Mouse (Mus musculus): ENCODE data around the gene Afap1l2.

The Afap1l2 gene

DNA sequence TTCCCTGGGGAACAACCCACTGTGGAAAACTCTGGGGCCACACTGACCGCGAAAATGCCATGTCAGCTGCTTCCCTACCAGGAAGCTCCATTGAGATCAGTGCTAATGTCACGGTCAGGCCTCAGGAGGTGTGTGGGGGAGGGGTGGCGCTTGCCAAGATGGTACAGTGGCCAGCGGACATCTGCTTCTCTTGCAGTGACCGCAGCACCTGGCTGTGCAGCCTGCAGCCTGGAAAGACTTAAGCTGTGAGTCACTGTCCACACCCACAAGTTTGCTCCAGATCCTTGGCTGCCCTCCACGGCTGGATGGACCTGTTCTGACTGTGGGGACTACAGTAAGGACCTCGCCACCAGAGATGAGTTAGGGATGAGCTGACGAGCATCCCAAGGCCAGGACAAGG, 68.2 kb downstream of the Afap1l2 start:
- DNase-seq (ENCODE audit: low read depth, low spot score) = no peak

DNA sequence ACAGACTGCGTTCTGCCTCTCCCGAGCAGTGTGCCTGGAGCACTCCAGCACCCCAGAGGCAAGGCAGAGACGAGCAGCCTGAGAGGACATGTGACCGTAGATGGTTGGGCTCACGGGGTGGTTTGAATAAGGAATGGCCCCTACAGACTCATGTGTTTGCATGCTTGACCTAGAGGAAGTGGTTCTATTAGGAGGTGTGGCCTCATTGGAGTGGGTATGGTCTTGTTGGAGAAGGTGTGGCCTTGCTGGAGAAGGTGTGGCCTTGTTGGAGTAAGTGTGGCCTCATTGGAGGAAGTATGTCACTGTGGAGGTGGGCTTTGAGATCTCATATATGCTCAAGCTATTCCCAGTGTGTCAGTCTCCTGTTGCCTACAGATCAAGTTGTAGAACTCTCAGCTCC, 70.1 kb downstream of the Afap1l2 start:
- DNase-seq (ENCODE audit: low read depth, low spot score) = peak; percentile 77

DNA sequence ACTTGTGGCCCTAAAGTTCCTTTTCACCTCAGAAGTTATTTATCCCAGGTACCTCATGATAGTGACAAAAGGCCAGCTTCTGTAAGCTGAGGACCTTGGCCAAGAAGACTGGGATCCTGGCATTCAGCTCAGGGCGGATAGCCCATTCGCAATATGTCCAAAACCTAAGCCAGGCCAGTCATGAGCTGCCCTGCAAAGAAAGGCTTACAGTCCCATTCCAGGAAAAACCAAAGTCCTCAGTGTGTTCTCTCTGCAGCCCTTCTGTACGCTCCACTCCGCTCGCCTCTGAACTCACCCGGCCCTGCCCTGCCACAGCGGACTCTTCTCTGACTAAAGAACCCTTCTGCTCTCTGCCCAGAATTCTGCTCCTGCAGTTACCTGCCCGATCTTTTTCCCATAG, 71.8 kb downstream of the Afap1l2 start:
- no peak for DNase-seq (ENCODE audit: low read depth, low spot score)

DNA sequence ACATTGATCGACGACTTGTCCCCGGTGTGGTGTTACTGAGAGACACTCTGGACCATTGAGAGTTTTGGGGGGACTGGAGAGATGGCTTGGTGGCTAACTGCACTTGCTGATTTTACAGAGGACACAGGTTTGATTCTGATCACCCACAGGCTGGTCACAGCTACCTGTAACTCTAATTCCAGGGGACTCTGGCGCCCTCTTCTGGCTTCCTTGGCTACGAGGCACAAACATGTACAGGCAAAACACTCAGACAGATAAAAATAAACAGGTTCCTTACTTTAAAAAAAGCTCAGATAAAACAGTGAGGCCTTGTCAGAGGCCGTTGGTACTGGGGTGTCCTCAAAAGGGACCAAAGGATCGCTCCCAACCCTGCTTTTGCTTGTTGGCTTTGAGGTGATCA, 72.3 kb downstream of the Afap1l2 start:
- peak; percentile 79 for DNase-seq (ENCODE audit: low read depth, low spot score)

DNA sequence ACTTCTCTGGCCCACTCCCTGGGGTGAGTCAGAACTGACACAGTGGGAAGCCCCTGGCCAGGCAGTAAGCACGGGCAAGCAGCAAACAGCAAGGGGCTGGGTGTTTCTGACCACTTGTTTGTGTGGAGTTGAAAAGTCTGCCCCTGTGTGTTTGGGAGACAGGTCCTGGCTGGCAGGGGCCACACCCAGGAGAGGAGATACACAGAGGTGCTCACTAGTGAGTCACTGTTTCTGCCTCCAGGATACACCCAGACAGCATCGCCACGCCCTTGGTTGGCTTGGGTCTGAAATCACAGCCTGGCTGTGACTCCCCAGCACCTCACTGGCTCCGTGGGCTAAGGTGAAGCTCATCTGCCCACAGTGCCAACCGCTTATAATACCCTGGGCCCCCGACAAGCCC, 72.9 kb downstream of the Afap1l2 start:
- DNase-seq (ENCODE audit: low read depth, low spot score) = peak; percentile 38

DNA sequence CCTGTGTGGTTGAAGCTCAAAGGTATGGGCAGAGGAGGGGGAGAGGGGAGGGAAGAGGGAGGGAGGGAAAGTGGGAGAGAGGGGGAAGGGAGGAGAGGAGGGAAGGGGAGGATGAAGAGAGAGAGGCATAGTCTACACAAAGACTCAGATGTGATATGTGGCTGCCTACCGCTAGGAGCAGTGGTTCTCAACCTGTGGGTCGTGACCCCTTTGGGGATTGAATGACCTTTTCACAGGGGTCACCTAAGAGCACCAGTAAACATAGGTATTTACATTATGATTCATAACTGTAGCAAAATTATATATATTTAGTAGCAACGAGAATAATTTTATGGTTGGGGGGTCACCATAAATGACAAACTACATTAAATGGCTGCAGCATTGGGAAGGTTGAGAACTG, 74.2 kb downstream of the Afap1l2 start:
- no peak for DNase-seq (ENCODE audit: low read depth, low spot score)

DNA sequence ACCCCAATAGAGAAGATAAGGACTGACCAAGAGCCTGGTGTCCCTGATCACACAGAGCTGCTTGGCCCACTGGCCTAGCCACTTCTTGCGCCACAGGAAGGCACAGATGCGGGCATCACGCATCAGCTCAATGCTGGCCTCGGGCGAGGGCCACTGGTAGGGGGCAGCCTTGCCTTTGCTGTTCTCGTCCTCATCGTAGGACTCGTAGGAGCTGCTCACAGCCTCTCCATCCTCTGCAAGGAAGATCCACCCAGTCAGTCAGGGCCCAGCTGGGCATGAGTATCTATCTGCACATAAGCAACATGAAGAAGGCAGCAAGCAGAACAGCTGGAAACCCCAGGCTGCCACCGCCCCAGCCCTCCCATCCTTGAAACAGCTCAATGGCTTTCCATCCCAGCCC, 78.0 kb downstream of the Afap1l2 start:
- no peak for DNase-seq (ENCODE audit: low read depth, low spot score)

DNA sequence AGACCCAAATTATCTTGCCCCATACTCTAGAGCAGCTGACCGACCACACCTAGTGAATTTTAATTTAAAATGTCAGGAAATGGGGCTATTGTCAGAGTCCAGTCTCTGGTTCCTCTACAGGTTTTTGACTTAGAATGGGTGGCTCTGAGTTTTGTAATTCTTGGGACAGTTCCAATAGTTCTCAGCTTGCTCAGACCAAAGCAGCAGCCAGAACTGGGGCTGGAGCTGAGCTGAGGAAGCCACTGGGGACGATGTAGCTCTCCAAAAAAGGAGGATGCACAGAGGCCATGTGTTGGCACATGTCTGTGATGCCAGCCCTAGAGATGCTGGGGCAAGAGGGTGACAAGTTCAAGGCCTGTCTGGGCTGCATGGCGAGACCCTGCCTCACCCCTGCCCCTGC, 78.6 kb downstream of the Afap1l2 start:
- no peak for DNase-seq (ENCODE audit: low read depth, low spot score)

DNA sequence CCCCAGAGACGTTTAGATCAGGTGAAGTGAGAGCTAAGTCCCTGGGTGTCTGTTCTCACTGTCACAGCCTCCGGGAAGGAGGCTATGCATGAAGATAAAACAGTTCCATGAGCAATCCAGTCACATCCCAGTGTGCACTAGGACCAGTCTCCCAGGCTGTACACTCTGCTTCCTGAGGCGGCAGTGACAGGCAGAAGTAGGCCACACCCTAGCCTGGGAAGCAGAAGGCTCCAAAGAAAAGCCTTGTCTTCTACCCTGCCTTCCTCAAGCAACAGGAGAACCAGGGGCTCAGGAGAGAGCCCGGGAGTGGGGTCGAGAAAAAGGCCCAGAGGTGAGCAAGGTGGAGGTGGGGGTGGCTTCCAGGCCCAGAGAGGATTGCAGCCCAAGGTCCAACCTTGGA, 86.3 kb downstream of the Afap1l2 start:
- no peak for DNase-seq (ENCODE audit: low read depth, low spot score)

DNA sequence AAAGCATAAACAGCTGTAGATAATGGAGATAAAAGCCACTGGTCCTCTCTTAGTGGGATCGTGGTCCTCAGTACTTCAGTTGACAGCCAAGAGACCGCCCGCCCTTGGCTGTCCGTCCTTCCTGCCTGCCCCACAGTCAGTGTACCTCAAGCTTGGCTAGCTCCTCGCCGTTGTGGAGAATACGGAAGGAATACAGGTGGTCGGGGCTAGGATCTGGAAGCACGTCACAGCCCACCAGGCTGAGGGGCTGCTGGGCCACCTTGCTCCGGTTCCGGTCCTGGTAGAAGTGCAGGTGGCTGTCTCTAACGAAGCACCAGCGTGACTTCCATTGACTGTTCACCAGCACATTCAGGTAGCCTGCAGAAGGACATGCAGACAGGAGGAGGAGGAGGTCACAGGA, 87.8 kb downstream of the Afap1l2 start:
- no peak for DNase-seq (ENCODE audit: low read depth, low spot score)

DNA sequence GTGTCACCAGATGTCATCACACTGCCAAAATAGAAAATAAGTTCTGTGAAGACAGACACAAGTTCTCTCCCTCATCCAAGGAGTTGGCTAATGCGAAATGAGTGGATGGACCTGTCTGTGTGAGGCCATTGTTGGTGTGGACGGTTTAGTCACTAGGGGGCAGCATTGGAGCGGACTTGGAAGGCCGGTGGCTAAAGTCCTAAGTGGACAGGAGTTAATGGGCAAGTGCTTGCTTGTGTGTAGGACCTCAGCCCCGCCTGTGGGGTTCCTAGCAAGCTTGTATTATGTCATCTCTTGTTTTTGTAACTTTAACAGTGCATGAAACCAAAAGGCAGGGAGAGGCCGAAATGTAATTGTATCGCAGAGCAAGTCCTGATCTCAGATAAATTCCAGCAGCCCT, 88.4 kb downstream of the Afap1l2 start:
- peak; percentile 75 for DNase-seq (ENCODE audit: low read depth, low spot score)

DNA sequence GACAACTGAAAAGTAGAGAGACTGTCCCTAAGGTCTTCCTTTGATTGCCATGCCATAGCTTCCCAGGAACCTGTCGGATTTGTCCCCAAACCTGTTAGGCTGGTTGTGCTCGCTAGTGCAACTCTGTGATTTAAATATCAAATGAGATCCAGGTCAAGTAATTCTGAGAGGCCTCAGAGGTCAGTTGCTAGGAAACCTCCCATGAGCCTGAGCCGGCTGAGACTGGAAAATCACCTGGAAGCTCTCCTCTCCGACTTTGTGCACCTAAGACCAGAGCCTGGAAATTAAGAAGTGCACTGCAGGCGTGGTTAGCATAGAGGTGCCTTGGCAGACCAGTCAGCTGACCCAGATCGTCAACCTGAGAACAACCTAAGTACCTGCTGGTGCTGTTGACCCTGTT, 92.9 kb downstream of the Afap1l2 start:
- DNase-seq (ENCODE audit: low read depth, low spot score) = peak; percentile 91

DNA sequence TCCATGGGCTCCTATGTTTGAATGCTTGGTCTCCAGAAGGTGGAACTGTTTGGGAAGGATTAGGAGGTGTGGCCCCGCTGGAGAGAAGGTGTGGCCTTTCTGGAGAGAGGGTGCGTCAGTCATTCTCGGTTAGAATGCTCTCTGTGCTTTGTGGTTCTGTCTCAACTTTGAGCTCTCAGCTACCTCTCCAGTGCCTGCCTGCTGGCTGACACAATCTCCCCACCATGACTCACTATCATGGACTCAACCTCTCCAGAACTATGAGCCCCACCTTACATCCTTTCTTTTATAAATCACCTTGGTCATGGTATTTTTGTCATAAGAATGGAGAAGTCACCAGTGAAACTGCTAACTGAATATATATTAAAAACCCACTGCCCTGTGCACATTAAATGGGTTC, 93.4 kb downstream of the Afap1l2 start:
- DNase-seq (ENCODE audit: low read depth, low spot score) = peak; percentile 38

DNA sequence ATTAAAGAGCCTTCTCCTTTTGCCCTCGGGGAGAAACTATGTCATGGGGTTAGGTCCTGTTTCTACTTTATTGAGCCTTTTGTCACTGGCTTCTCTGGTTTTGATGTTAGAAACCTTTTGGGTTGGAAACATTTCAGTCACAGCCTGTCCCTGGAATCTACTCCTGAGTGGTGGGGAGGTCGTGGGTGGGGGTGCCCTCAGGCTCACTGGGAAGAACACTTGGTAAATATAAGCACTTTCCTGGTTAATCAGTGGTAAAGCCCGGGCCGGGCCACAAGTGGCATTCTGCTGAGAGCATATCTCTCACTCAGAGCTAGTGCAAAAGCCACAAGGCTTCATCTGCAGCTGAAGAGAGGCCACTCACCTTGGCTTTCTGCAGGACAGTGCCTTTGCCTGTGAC, 94.3 kb downstream of the Afap1l2 start:
- DNase-seq (ENCODE audit: low read depth, low spot score) = no peak

DNA sequence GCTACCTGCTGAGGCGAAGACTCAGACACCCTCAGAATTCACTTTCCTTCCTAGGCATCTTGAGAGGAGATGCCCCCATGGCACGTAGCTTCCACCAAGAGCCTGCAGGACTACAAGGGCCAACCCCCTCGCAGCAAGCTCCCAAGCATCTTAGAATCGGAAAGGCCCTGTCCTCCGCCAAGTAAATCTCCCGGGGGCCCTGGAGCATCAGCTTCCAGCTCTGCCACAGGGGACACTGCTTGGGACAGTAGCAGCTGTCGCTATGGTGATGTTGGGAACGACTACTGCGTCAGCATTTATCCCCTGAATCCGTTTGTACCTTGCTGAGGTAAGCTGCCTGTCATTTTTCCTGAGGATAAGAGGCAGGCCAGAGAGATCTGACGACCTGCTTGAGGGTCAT, 97.5 kb downstream of the Afap1l2 start:
- no peak for DNase-seq (ENCODE audit: low read depth, low spot score)

DNA sequence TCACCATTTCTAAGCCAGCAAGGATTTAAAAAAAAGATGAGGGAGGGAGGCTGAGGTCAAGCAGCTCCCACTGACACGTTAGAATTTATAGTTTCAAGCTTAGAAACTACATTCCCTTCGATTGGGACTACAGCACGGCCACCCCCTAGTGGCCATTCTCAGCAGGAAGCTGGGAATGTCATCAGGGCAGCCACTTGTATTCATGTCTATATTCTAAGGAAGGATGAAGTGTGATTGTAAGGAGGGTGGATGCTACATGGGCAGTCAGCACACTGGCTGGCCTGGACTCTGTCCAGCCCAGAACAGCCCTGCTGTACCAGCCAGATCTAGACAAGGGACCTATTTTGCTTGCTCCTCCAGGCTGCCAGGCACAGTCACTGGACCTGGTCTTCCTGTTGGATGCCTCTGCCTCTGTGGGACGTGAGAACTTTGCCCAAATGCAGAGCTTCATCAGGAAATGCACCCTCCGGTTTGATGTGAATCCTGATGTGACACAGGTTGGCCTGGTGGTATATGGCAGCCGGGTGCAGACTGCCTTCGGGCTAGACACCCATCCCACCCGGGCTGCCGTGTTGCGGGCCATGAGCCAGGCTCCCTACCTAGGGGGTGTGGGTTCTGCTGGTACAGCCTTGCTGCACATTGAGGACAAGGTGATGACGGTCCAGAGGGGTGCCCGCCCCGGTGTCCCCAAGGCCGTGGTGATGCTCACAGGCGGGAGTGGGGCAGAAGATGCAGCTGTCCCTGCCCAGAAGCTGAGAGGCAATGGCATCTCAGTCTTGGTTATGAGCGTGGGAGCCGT, 99.4 kb downstream of the Afap1l2 start:
- DNase-seq (ENCODE audit: low read depth, low spot score) = peak; percentile 50

DNA sequence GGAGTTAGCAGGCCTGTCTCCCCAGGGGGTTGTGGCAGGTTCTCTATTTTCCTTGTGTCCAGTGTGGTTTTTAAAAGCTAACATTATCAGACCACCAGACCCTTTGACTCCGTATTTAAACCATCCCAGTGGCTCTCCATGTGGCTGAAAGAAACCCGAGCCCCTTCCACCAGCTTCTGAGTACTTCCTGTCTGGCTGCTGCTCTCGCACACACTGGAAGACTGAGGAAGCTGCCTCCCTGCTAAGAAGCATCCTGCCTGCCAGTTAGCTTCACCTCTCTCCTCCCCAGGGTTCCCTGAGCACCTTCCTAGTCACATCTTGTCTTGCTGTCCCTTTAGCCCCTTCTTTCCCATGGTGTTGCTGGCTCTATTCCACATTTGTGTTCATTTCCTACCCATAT, 100.2 kb downstream of the Afap1l2 start:
- no peak for DNase-seq (ENCODE audit: low read depth, low spot score)

DNA sequence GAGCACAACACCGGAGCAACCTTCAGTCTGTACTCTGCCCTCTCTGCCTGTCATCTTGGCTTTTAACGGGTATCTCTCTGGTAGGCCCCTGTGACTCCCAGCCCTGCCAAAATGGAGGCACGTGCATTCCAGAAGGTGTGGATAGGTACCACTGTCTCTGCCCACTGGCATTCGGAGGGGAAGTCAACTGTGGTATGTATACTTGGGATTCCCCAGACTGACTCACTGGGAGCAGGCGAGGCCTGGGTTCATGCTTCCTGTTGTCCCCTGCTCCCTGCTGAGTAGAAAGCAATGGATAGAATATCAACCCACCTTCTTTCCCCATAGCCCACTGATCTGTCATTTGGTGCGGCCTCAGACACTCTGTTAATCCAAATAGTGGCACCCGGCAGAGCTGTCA, 102.6 kb downstream of the Afap1l2 start:
- DNase-seq (ENCODE audit: low read depth, low spot score) = no peak

DNA sequence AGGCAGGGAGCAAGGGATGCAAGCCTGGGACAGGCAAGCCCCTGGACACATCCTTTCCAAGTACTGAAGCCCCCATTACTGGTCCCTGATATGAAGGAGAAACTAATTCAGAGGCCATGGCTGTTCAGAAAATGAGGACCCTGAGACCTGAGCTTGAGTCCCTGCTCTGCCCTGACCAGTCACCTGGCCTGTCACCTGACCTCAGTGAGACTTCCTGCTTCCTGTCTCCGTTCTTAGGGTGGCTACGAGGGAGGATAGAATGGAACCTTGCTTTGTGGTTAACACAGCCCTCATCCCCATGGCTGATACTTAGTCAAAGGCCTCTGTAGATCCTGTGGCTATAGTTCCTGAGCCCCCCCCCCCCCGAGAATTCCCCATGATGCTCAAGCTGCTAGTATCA, 103.9 kb downstream of the Afap1l2 start:
- no peak for DNase-seq (ENCODE audit: low read depth, low spot score)

DNA sequence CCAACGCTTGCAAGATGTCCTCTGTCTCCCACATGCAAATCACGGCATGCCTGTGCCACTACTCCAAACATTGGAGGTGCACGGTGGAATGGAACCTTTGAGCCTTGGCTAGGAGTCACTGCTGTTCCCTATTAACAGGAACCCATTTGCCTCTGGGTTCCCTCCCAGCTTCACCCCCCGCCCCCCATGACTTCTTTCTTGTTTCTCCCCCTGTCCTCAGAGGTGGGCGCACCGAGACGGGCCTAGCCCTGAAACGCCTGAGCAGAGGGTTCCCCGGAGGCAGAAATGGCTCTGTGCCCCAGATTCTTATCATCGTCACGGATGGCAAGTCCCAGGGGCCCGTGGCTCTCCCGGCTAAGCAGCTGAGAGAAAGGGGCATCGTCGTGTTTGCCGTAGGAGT, 110.4 kb downstream of the Afap1l2 start:
- no peak for DNase-seq (ENCODE audit: low read depth, low spot score)

DNA sequence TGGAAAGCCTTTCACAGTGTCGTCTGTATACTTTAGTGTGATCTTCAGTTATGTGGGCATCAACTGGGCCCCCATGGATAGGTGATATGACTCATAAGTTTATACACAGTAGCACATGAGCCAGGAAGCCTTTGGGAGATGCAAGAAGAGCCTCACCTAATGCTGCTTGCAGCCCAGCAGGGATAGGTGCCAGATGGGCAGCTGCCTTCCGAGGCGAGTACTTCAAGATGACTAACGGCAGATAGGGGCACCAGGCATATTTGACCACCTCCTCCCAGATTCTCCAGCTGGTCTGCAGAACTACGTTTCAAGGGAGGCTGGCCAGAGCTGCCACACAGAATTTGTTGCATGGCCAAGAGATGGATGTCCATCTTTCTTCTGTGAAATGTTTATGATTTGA, 114.7 kb downstream of the Afap1l2 start:
- no peak for DNase-seq (ENCODE audit: low read depth, low spot score)

DNA sequence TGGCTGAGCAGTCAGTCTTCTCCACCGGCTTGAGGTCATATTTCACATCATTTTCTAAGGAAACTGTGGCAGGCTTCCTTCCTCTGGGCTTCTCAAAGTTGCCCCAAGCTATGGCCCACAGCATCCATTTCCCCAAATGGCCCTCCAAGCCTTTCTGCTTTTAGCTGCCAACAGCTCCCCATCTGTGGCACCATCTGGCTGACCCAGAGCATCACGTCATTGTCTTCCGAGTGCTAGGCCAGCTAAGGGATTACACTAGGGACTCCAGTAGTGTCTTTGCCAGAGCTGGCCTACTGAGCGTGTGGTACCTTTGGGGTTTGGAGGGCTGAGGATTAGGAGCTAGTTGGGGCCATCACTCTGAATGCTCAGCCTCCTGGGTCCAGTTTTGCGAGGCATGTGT, 115.4 kb downstream of the Afap1l2 start:
- no peak for DNase-seq (ENCODE audit: low read depth, low spot score)

DNA sequence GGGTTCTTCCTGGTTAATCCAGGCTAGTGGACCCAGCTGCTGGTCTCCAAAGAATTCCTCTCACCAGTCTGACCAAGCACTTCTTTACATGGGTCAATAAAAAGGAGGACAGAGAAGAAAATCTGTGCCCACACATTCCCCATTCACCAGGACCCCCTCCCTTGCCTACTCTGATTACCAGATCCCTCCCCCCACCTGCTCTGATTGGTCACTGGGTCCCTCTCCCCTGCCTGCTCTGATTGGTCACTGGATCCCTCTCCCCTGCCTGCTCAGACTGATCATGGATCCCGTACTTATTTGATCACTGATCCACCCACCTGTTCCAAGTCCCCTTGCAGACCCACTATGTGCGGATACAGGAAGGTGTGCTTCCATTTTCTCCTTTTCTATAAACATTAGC, 116.6 kb downstream of the Afap1l2 start:
- DNase-seq (ENCODE audit: low read depth, low spot score) = peak; percentile 49

DNA sequence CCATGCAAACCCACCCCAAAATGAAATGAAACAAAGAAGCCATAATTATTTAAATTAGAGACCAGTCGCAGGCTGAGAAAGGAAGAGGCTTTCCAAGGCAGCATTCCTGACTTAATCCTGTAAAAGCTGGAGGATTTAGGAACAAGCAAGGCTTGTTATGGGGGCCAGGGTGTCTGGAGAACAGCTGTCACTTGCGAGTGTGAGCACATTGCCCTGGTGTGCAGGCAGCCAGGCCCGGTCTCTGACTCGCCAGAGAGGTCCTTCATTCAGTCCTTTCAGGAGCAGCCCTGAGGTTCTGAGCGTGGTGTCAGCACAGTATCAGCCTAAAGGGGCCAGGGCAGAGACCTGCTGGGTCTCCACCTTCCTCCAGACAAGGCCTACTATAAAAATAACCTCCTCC, 119.4 kb downstream of the Afap1l2 start:
- DNase-seq (ENCODE audit: low read depth, low spot score) = no peak

All from R1 (cell line).